Mouse (Mus musculus): ENCODE measurements around the gene Cfd.

GRCm38 (mm10) chr10:79933861-79934260 is 43.2 kb downstream of the Cfd start:
- TF ChIP-seq CTCF (IDR thresholded peaks at IDR 0.05) (no peak), EP300 (IDR thresholded peaks at IDR 0.05; ENCODE audit: insufficient read depth, low read depth, low read length) (no peak), POLR2A (IDR thresholded peaks at IDR 0.05; ENCODE audit: insufficient read depth, low read depth, low read length) (no peak)

All from heart, adult 2 months (tissue).